Mouse (Mus musculus) neural tube, embryonic 12.5 days (tissue): ENCODE results near the gene Ylpm1. TPM values are rescaled to one million over a fixed set of nuclear protein-coding genes. Genes with fewer than 3 reads are reported as not detected.

Source experiments
- ATAC-seq: fragments of 200-750 bp; cut with Nextera tagmentation; 2 replicates; pipeline ENCODE4 v1.8.0; 2017; ENCODE audit warnings: low read depth, mild to moderate bottlenecking, moderate TSS enrichment, moderate library complexity; ENCODE audit not compliant: low FRiP score
- H3K27ac ChIP-seq: fragments of 300-500 bp; sonication (generic); 2 replicates; pipeline ENCODE4 v1.5.1; 2016
- H3K27me3 ChIP-seq: fragments of 300-500 bp; sonication (generic); replicated peaks from 2 replicates; pipeline ENCODE4 v1.6.1; 2016; ENCODE audit warnings: mild to moderate bottlenecking
- H3K36me3 ChIP-seq: fragments of 300-500 bp; sonication (generic); 2 replicates; pipeline ENCODE4 v1.6.1; 2016; ENCODE audit warnings: mild to moderate bottlenecking
- H3K4me1 ChIP-seq: fragments of 300-500 bp; sonication (generic); 2 replicates; pipeline ENCODE4 v1.6.1; 2016
- H3K4me2 ChIP-seq: fragments of 300-500 bp; sonication (generic); replicated peaks from 2 replicates; pipeline ENCODE4 v1.6.1; 2016; ENCODE audit warnings: mild to moderate bottlenecking
- H3K4me3 ChIP-seq: fragments of 300-500 bp; sonication (generic); 2 replicates; pipeline ENCODE4 v1.5.1; 2016
- H3K9ac ChIP-seq: fragments of 300-500 bp; sonication (generic); 2 replicates; pipeline ENCODE4 v1.6.1; 2016; ENCODE audit warnings: mild to moderate bottlenecking
- H3K9me3 ChIP-seq: fragments of 300-500 bp; sonication (generic); 2 replicates; pipeline ENCODE4 v1.6.1; 2016; ENCODE audit warnings: mild to moderate bottlenecking
- WGBS: fragments of 180-500 bp; shearing (Covaris S2); methylation state at CpG from one replicate; pipeline ENCODE4 v1.1.7; 2016; 5-methylcytosine and 5-hydroxymethylcytosine counted together
- polyA plus RNA-seq: library from polyadenylated mRNA; unstranded; fragments of >200 nt; fragmentation: Nextera tagmentation; extraction: Ambion mirVana; gene quantifications from 2 replicates; pipeline ENCODE4 v1.2.1, GENCODE M21; 2016

Ylpm1 gene
- polyA plus RNA-seq, 1 experiment from 2014 or later: 36.8 TPM

- no peak for ATAC-seq
- Histone ChIP-seq H3K4me1 (no peaks in the 10 kb centered on the region), H3K9ac (no peak overlapping the region), H3K36me3 (peaks cover 41% of the 10 kb centered on the region), H3K9me3 (no peaks in the 10 kb centered on the region), H3K27me3 (no peaks in the 10 kb centered on the region), H3K27ac (no peak overlapping the region), H3K4me3 (no peak overlapping the region), H3K4me2 (no peak overlapping the region)
- 95% methylated on average over 2 of the region's 2 CpGs for WGBS
Observed at GRCm38 (mm10) chr12:85032710-85033109, 36.6 kb downstream of the Ylpm1 start.

DNA sequence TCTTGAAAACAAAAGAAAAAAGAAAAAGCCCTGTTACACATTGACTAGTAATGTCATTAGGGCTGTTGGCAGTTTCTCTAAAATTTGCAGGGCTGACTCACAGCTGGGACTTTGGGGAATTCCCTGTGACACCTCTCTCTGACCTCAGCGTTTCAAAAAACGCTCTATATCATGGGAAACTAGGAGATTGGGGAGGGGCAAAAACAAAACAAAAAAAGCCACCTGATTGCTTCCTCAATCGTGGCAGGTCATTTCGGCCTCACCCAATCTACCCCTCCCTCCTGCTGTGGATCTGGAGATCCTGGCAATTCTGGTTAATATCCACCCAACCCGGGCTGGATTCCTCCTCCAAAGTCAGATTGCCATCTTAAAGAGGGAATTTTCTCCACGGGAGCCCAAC lies 55.1 kb downstream of the Ylpm1 start:
- Histone ChIP-seq H3K4me1 (no peaks in the 10 kb centered on the region), H3K9ac (no peak overlapping the region), H3K27ac (no peak overlapping the region), H3K27me3 (no peaks in the 10 kb centered on the region), H3K9me3 (no peaks in the 10 kb centered on the region), H3K4me3 (no peak overlapping the region), H3K4me2 (no peak overlapping the region), H3K36me3 (peaks cover 57% of the 10 kb centered on the region)
- ATAC-seq: no peak
- WGBS: 16% methylated on average over 6 of the region's 6 CpGs

DNA sequence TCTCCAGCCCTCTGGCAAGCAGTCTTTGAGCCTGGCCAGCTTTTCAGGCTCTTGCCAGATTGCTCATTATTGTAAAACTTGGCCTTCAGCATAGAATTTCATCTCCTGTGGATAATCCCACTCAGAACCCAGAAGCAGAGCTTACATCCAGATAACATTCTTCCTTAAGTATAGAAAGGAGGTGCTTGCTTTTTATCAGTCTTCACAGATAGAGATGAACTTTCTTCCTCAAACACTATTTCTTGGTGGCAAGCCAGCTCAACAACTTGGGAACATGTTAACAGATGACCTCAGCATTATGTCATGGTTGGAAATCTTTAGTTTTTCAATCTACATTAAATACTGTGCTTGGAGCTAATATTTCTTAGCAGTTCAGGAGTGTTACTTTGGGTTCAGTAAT lies 74.9 kb downstream of the Ylpm1 start:
- no peak overlapping the region for H3K4me2 ChIP-seq
- no peak overlapping the region for H3K4me3 ChIP-seq
- peaks cover 43% of the 10 kb centered on the region for H3K36me3 ChIP-seq
- H3K9ac ChIP-seq: no peak overlapping the region
- H3K27ac ChIP-seq: no peak overlapping the region
- H3K4me1 ChIP-seq: no peaks in the 10 kb centered on the region
- no peaks in the 10 kb centered on the region for H3K9me3 ChIP-seq
- ATAC-seq: no peak
- H3K27me3 ChIP-seq: no peaks in the 10 kb centered on the region

GRCm38 (mm10) chr12:85077100-85077499 lies 81.0 kb downstream of the Ylpm1 start:
- no peak overlapping the region for H3K27ac ChIP-seq
- WGBS: 93% methylated on average over 3 of the region's 3 CpGs
- H3K4me1 ChIP-seq: no peaks in the 10 kb centered on the region
- no peaks in the 10 kb centered on the region for H3K9me3 ChIP-seq
- H3K4me2 ChIP-seq: no peak overlapping the region
- no peak overlapping the region for H3K9ac ChIP-seq
- H3K4me3 ChIP-seq: no peak overlapping the region
- H3K36me3 ChIP-seq: peaks cover 22% of the 10 kb centered on the region
- H3K27me3 ChIP-seq: no peaks in the 10 kb centered on the region
- no peak for ATAC-seq

DNA sequence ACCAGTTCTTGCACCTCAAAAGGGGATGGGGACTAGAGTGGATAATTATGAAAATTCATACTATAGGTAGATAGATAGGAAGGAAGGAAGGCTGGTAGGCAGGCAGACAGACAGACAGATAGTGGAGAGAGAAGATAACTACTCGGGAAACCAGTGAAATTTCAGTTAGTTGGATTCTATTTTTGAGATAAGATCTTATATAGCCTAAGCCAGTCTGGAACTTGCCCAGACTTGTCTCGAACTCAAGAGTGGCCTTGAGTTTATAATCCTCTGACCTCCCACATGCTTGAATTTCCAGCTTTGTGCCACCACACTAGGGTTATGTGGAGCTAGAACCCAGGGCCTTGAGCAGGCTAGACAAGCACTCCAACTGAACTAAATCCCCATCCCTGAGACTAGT lies 88.1 kb downstream of the Ylpm1 start:
- Histone ChIP-seq H3K4me3 (no peak overlapping the region), H3K9me3 (no peaks in the 10 kb centered on the region), H3K36me3 (peaks cover 28% of the 10 kb centered on the region), H3K4me1 (no peaks in the 10 kb centered on the region), H3K4me2 (no peak overlapping the region), H3K27me3 (no peaks in the 10 kb centered on the region), H3K27ac (no peak overlapping the region), H3K9ac (no peak overlapping the region)
- WGBS: 87% methylated on average over 2 of the region's 2 CpGs
- ATAC-seq: no peak

DNA sequence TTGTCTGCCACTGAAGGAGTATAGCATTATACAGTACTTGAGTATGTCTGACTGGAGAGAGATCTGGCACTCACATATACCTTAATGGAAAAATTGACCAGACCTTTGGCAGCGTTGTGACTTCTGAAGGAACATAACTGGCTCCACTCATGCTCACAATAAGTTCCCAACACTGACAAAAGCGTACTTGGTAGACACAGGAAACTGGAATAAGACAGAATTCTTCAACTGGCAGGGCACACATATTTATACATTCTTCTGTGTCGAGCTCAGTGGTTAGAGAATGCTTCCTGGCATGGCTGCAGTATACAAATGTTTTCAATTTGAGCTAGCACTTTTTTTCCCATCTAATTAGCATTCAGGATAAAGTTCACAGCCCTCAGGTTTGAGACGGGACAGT lies 88.8 kb downstream of the Ylpm1 start:
- 90% methylated on average over 4 of the region's 4 CpGs for WGBS
- Histone ChIP-seq H3K4me2 (no peak overlapping the region), H3K9me3 (no peaks in the 10 kb centered on the region), H3K27ac (no peak overlapping the region), H3K4me1 (no peaks in the 10 kb centered on the region), H3K27me3 (no peaks in the 10 kb centered on the region), H3K36me3 (peaks cover 31% of the 10 kb centered on the region), H3K9ac (no peak overlapping the region), H3K4me3 (no peak overlapping the region)
- ATAC-seq: no peak

DNA sequence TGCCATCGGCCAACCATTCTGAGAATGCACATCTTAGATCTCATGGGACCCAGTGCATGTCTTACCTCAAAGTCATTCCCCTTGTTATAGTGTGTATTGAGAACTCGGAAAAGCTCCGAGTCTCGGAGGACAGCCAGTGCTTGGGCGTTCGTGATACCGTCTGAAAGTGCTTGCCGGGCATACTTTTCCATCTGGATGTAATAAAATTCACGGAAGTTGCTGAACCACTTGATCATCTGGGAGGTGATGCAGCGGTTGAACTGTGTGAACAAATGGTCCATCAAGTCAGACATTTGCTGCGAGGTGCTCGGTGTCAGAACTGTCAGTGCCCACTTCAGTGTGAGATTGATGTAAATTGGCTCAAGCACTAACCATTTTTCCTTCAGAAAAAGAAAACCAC lies 91.7 kb downstream of the Ylpm1 start:
- no peaks in the 10 kb centered on the region for H3K27me3 ChIP-seq
- H3K4me3 ChIP-seq: no peak overlapping the region
- H3K4me1 ChIP-seq: no peaks in the 10 kb centered on the region
- H3K9ac ChIP-seq: no peak overlapping the region
- H3K9me3 ChIP-seq: no peaks in the 10 kb centered on the region
- peaks cover 31% of the 10 kb centered on the region for H3K36me3 ChIP-seq
- H3K4me2 ChIP-seq: no peak overlapping the region
- H3K27ac ChIP-seq: no peak overlapping the region
- 82% methylated on average over 12 of the region's 12 CpGs for WGBS
- no peak for ATAC-seq

- Histone ChIP-seq H3K27ac (no peak overlapping the region), H3K4me1 (peaks cover 3% of the 10 kb centered on the region; the same call in 1 of the 2 replicates), H3K4me3 (no peak overlapping the region), H3K36me3 (peaks cover 31% of the 10 kb centered on the region), H3K9me3 (no peaks in the 10 kb centered on the region), H3K4me2 (no peak overlapping the region), H3K9ac (no peak overlapping the region), H3K27me3 (no peaks in the 10 kb centered on the region)
- WGBS: 84% methylated on average over 3 of the region's 3 CpGs
- ATAC-seq: no peak
Observed at GRCm38 (mm10) chr12:85091190-85091589, 95.1 kb downstream of the Ylpm1 start.

- Histone ChIP-seq H3K36me3 (peaks cover 22% of the 10 kb centered on the region), H3K4me2 (no peak overlapping the region), H3K9me3 (no peaks in the 10 kb centered on the region), H3K27ac (no peak overlapping the region), H3K4me1 (peaks cover 3% of the 10 kb centered on the region; the same call in 1 of the 2 replicates), H3K4me3 (no peak overlapping the region), H3K9ac (no peak overlapping the region), H3K27me3 (no peaks in the 10 kb centered on the region)
- 10% methylated on average over 3 of the region's 3 CpGs for WGBS
- no peak for ATAC-seq
Observed at GRCm38 (mm10) chr12:85092214-85092613, 96.1 kb downstream of the Ylpm1 start.

- Histone ChIP-seq H3K9ac (no peak overlapping the region), H3K36me3 (peaks cover 5% of the 10 kb centered on the region), H3K27ac (no peak overlapping the region), H3K4me1 (peaks cover 3% of the 10 kb centered on the region; the same call in 1 of the 2 replicates), H3K4me2 (no peak overlapping the region), H3K9me3 (no peaks in the 10 kb centered on the region), H3K27me3 (no peaks in the 10 kb centered on the region), H3K4me3 (no peak overlapping the region)
- 39% methylated on average over 14 of the region's 14 CpGs for WGBS
- ATAC-seq: no peak
Observed at GRCm38 (mm10) chr12:85094010-85094409, 97.9 kb downstream of the Ylpm1 start.

GRCm38 (mm10) chr12:85094706-85095105 lies 98.6 kb downstream of the Ylpm1 start:
- no peak for ATAC-seq
- 79% methylated on average over 10 of the region's 10 CpGs for WGBS
- no peak overlapping the region for H3K27ac ChIP-seq
- no peaks in the 10 kb centered on the region for H3K36me3 ChIP-seq
- H3K9me3 ChIP-seq: no peaks in the 10 kb centered on the region
- no peak overlapping the region for H3K9ac ChIP-seq
- H3K4me1 ChIP-seq: peaks cover 3% of the 10 kb centered on the region; the same call in 1 of the 2 replicates
- H3K4me3 ChIP-seq: no peak overlapping the region
- H3K27me3 ChIP-seq: no peaks in the 10 kb centered on the region
- no peak overlapping the region for H3K4me2 ChIP-seq

- Histone ChIP-seq H3K36me3 (no peaks in the 10 kb centered on the region), H3K4me1 (peaks cover 3% of the 10 kb centered on the region; the same call in 1 of the 2 replicates), H3K27ac (no peak overlapping the region), H3K4me3 (no peak overlapping the region), H3K27me3 (no peaks in the 10 kb centered on the region), H3K9ac (no peak overlapping the region), H3K9me3 (no peaks in the 10 kb centered on the region), H3K4me2 (no peak overlapping the region)
- ATAC-seq: no peak
- WGBS: 89% methylated on average over 11 of the region's 11 CpGs
Observed at GRCm38 (mm10) chr12:85095146-85095545, 99.0 kb downstream of the Ylpm1 start.

DNA sequence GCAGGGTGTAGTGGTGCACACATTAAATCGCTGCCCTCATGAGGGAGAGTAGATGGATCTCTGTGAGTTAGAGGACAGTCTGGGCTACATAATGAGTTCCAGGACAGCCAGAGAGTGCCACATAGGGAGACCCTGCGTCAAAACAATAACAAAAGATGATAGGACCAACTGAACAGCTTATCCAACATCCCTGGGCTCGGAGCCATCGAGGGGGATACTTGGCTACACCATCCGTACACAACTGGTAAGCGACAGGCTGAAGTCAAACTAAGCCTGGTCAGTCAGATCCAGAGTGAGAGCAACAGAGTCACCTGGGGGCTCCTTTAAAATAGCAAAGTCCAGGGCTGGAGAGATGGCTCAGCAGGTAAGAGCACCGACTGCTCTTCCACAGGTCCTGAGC lies 99.7 kb downstream of the Ylpm1 start:
- no peaks in the 10 kb centered on the region for H3K36me3 ChIP-seq
- H3K4me1 ChIP-seq: peaks cover 4% of the 10 kb centered on the region; the same call in 1 of the 2 replicates
- H3K9me3 ChIP-seq: no peaks in the 10 kb centered on the region
- H3K4me2 ChIP-seq: no peak overlapping the region
- WGBS: 91% methylated on average over 7 of the region's 7 CpGs
- H3K27me3 ChIP-seq: no peaks in the 10 kb centered on the region
- no peak overlapping the region for H3K9ac ChIP-seq
- H3K4me3 ChIP-seq: no peak overlapping the region
- ATAC-seq: no peak
- H3K27ac ChIP-seq: no peak overlapping the region
